Mouse (Mus musculus) liver, embryonic 12.5 days (tissue): ENCODE measurements around the gene Klk5. TPM values are rescaled to one million over a fixed set of nuclear protein-coding genes. Genes with fewer than 3 reads are reported as not detected.

ENCODE experiments used
- ATAC-seq: fragments of 200-750 bp; cut with Nextera tagmentation; 2 replicates; pipeline ENCODE4 v1.8.0; 2017; ENCODE audit warnings: moderate number of reproducible peaks, mild to moderate bottlenecking, moderate library complexity
- H3K27ac ChIP-seq: fragments of 300-500 bp; sonication (generic); 2 replicates; pipeline ENCODE4 v1.5.1; 2016; ENCODE audit warnings: mild to moderate bottlenecking
- H3K27me3 ChIP-seq: fragments of 300-500 bp; sonication (generic); replicated peaks from 2 replicates; pipeline ENCODE4 v1.6.1; 2016; ENCODE audit warnings: mild to moderate bottlenecking, moderate library complexity
- H3K36me3 ChIP-seq: fragments of 300-500 bp; sonication (generic); 2 replicates; pipeline ENCODE4 v1.6.1; 2016; ENCODE audit warnings: mild to moderate bottlenecking, moderate library complexity
- H3K4me1 ChIP-seq: fragments of 300-500 bp; sonication (generic); 2 replicates; pipeline ENCODE4 v1.6.1; 2016
- H3K4me2 ChIP-seq: fragments of 300-500 bp; sonication (generic); 2 replicates; pipeline ENCODE4 v1.6.1; 2016; ENCODE audit warnings: mild to moderate bottlenecking, moderate library complexity
- H3K4me3 ChIP-seq: fragments of 300-500 bp; sonication (generic); 2 replicates; pipeline ENCODE4 v1.5.1; 2016; ENCODE audit warnings: mild to moderate bottlenecking, moderate library complexity
- H3K9ac ChIP-seq: fragments of 300-500 bp; sonication (generic); 2 replicates; pipeline ENCODE4 v1.6.1; 2016; ENCODE audit warnings: mild to moderate bottlenecking, moderate library complexity
- H3K9me3 ChIP-seq: fragments of 300-500 bp; sonication (generic); replicated peaks from 2 replicates; pipeline ENCODE4 v1.6.1; 2016; ENCODE audit warnings: mild to moderate bottlenecking, moderate library complexity
- WGBS: fragments of 180-500 bp; shearing (Covaris S2); methylation state at CpG from one replicate; pipeline ENCODE4 v1.1.7; 2016; ENCODE audit not compliant: insufficient replicate concordance; 5-methylcytosine and 5-hydroxymethylcytosine counted together
- polyA plus RNA-seq: library from polyadenylated mRNA; unstranded; fragments of >200 nt; fragmentation: Nextera tagmentation; extraction: Ambion mirVana; gene quantifications from 2 replicates; pipeline ENCODE4 v1.2.1, GENCODE M21; 2016

The Klk5 gene
- polyA plus RNA-seq, 1 experiment from 2014 or later: not detected

DNA sequence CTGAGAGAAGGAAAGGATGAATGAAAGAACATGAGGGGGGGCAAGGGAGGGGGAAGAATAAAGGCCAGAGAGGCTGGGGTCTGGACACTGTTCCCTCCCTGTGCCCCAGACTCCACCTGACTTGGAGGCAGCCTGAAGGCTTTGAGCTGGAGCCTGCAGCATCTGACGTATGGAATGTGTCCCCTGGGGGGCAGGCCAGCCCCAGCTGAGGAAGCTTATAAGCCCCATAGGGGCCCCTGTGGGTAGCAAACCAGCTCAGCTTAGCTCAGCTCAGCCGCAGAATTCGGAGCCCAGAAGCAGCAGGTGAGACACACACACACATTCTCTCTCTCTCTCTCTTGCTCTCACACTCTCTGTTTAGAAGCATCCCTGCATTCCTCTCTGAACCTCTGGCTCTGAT is 39.1 kb downstream of the Klk5 start, which contains the start of gene Klk4:
TSS of gene Klk4 (plus strand) at position 249 of the 400 bp plus-strand sequence.
- H3K27ac ChIP-seq: no peak within 1 kb of the TSS
- H3K4me3 ChIP-seq: no peak within 1 kb of the TSS
- 22% methylated on average over 3 of the region's 3 CpGs for WGBS
- ATAC-seq: no peak
- no peak within 1 kb of the TSS for H3K4me2 ChIP-seq
- no peaks in the 10 kb centered on the region for H3K4me1 ChIP-seq
- H3K27me3 ChIP-seq: peaks cover 7% of the 10 kb centered on the region
- no peaks in the 10 kb centered on the region for H3K36me3 ChIP-seq
- H3K9me3 ChIP-seq: no peaks in the 10 kb centered on the region
- no peak within 1 kb of the TSS for H3K9ac ChIP-seq

DNA sequence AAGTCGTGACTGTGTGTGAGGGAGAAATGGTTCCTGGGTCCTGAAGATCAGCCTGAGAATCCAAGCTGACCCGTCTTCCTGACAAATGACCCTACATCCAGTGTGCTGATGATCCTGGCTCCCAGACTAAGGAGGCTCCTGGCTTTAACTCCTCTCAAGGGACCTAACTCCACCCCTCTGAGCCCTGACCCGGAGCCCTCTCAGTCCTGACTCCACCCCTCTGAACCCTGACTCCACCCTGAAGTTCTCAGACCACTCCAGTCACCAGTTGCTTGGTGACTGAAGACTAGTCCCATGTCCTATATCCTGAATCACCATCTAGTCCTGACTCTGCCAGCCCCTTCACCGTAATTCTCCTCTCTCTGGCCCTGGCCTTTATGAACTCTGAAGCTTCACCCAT is 40.6 kb downstream of the Klk5 start:
- WGBS: 19% methylated on average over 4 of the region's 4 CpGs
- no peak for ATAC-seq
- no peaks in the 10 kb centered on the region for H3K9me3 ChIP-seq
- H3K9ac ChIP-seq: no peak overlapping the region
- H3K4me3 ChIP-seq: no peak overlapping the region
- no peaks in the 10 kb centered on the region for H3K4me1 ChIP-seq
- H3K36me3 ChIP-seq: no peaks in the 10 kb centered on the region
- H3K27ac ChIP-seq: no peak overlapping the region
- no peak overlapping the region for H3K4me2 ChIP-seq
- H3K27me3 ChIP-seq: peaks cover 7% of the 10 kb centered on the region

DNA sequence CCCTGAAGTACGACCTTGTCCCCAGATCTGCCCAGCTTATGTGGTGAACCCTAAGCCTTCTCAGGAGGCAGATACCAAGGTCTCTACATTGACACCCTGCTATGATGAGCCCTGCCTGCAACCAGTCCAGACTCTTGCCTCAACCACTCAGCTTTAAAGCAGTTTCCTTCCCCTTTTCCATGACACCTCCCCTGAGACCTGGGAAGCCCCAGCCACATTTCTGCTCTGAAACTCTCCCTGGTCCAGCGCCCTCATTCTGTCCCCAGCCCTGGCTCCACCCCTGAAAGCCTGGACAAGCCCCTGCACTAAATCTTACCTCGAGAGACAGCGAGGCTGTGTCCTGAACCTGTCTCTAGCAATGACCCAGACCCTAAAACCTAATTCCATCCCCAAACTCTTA is 41.0 kb downstream of the Klk5 start:
- Histone ChIP-seq H3K9me3 (no peaks in the 10 kb centered on the region), H3K36me3 (no peaks in the 10 kb centered on the region), H3K4me1 (no peaks in the 10 kb centered on the region), H3K4me2 (no peak overlapping the region), H3K27ac (no peak overlapping the region), H3K9ac (no peak overlapping the region), H3K4me3 (no peak overlapping the region), H3K27me3 (peaks cover 7% of the 10 kb centered on the region)
- no peak for ATAC-seq
- WGBS: 21% methylated on average over 4 of the region's 4 CpGs

DNA sequence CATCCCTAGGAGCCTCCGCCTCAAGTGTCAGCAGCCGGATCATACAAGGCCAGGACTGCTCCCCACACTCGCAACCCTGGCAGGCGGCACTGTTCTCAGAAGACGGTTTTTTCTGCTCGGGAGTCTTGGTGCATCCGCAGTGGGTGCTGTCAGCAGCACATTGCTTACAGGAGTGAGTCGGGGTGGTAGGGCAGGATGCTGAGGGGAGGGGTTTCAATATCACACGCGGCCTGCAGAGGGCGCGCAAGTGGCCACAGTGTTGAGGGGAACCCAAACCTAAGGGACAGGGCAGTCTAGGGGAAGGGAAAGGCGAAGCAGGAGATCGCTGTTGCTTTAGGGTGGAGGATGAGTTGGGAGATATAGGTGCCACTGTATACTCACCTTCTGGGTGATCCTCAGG is 41.8 kb downstream of the Klk5 start:
- H3K4me2 ChIP-seq: no peak overlapping the region
- no peaks in the 10 kb centered on the region for H3K4me1 ChIP-seq
- no peaks in the 10 kb centered on the region for H3K36me3 ChIP-seq
- 11% methylated on average over 14 of the region's 14 CpGs for whole genome bisulfite sequencing
- ATAC-seq: no peak
- H3K27me3 ChIP-seq: peaks cover 7% of the 10 kb centered on the region
- no peaks in the 10 kb centered on the region for H3K9me3 ChIP-seq
- H3K9ac ChIP-seq: no peak overlapping the region
- H3K4me3 ChIP-seq: no peak overlapping the region
- no peak overlapping the region for H3K27ac ChIP-seq

DNA sequence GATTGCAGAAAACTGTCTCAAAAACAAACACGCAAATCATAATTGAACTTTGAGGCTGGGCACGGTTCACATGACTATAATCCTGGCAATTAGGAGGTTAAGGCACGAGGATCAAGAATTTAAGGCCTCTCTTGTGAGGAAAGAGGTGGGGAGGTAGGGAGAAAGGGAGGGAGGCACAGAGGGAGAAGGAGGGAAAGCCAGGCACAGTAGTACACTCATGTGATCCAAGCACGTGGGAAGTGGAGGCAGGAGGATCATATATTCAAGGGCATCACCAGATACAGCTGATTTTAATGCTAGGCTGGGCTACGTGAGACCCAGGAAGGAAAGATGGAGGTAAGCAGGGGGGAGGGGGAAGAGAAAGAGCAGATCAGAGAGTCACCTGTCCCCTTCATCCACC is 49.6 kb downstream of the Klk5 start:
- ATAC-seq: no peak
- Histone ChIP-seq H3K4me3 (no peak overlapping the region), H3K27ac (no peak overlapping the region), H3K36me3 (no peaks in the 10 kb centered on the region), H3K9me3 (no peaks in the 10 kb centered on the region), H3K4me2 (no peak overlapping the region), H3K27me3 (no peaks in the 10 kb centered on the region), H3K4me1 (no peaks in the 10 kb centered on the region), H3K9ac (no peak overlapping the region)
- 46% methylated on average over 5 of the region's 5 CpGs for WGBS

DNA sequence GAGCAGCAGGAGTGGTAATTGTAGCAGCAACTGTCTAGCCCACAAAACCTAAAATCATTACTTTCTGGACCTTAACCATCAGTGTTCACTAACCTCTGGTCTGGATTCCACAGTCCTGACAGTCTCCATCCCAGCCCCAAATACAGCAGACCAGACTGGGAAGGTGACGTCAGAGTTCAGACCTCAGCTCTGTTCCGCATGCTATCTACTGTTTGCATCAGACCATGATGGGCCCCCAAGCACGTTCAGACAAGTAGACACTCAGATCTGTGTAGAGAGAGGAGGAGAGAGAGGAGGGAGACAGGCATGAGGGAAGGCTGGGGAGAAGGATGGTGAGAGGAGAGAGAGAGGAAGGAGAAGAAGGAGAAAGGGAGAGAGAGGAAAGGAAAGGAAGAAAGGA is 50.0 kb downstream of the Klk5 start:
- Histone ChIP-seq H3K4me2 (no peak overlapping the region), H3K9me3 (no peaks in the 10 kb centered on the region), H3K27ac (no peak overlapping the region), H3K36me3 (no peaks in the 10 kb centered on the region), H3K4me1 (no peaks in the 10 kb centered on the region), H3K4me3 (no peak overlapping the region), H3K9ac (no peak overlapping the region), H3K27me3 (no peaks in the 10 kb centered on the region)
- ATAC-seq: no peak
- WGBS: 44% methylated on average over 3 of the region's 3 CpGs

DNA sequence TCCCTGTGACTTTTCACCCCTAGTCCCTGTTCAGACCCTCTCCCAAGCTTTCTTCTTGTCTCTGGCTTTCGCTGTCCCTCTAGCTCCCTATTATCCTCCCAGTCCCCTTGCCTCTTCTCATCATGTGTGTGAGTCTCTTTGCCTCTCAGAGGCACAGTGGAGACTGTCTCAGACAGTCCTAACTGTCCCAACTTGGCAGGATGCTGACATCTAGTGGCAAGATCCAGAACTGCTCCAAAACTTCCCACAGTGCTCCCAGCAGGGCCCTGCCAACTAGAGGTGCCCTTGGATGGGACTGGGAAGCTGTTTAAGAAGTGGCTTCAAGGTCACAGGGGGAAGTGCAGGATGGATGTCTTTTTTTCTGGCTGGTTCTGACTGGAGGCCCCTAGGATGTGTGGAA is 53.1 kb downstream of the Klk5 start:
- H3K4me3 ChIP-seq: no peak overlapping the region
- H3K36me3 ChIP-seq: no peaks in the 10 kb centered on the region
- H3K4me1 ChIP-seq: no peaks in the 10 kb centered on the region
- H3K9ac ChIP-seq: no peak overlapping the region
- no peak overlapping the region for H3K27ac ChIP-seq
- no peaks in the 10 kb centered on the region for H3K27me3 ChIP-seq
- ATAC-seq: peak; percentile 42; the same call in 1 of the 2 replicates
- WGBS: 13% methylated on average over 1 of the region's 1 CpGs
- no peak overlapping the region for H3K4me2 ChIP-seq
- no peaks in the 10 kb centered on the region for H3K9me3 ChIP-seq

Other genes with a start within 250 kb of the Klk5 start
- not detected in 2 replicates for gene Zfp819, start 234.8 kb upstream of the Klk5 start, polyA plus RNA-seq
- not detected in 2 replicates for gene Ceacam18, start 207.3 kb upstream of the Klk5 start, polyA plus RNA-seq
- 0.79 and 1.6 TPM in 2 replicates for gene Siglece, start 181.8 kb upstream of the Klk5 start, polyA plus RNA-seq
- gene Ctu1, start 170.0 kb upstream of the Klk5 start, polyA plus RNA-seq: 5.9 and 8.0 TPM in 2 replicates
- gene Klk14, start 151.6 kb upstream of the Klk5 start, polyA plus RNA-seq: not detected in 2 replicates
- gene Klk13, start 129.4 kb upstream of the Klk5 start, polyA plus RNA-seq: 0.10 and 0.27 TPM in 2 replicates
- not detected in 2 replicates for gene Klk12, start 73.1 kb upstream of the Klk5 start, polyA plus RNA-seq
- not detected in 2 replicates for gene Klk11, start 67.4 kb upstream of the Klk5 start, polyA plus RNA-seq
- not detected in 2 replicates for gene Klk10, start 60.9 kb upstream of the Klk5 start, polyA plus RNA-seq
- not detected in 2 replicates for gene Klk9, start 50.1 kb upstream of the Klk5 start, polyA plus RNA-seq
- 16.0 and 17.3 TPM in 2 replicates for gene Klk8, start 44.4 kb upstream of the Klk5 start, polyA plus RNA-seq
- not detected in 2 replicates for gene Klk7, start 30.7 kb upstream of the Klk5 start, polyA plus RNA-seq
- gene Klk6, start 17.5 kb upstream of the Klk5 start, polyA plus RNA-seq: not detected in 2 replicates
- not detected in 2 replicates for gene Klk4, start 39.2 kb downstream of the Klk5 start, polyA plus RNA-seq
- not detected in 2 replicates for gene Klk15, start 91.8 kb downstream of the Klk5 start, polyA plus RNA-seq
- gene Klk1b8, start 108.7 kb downstream of the Klk5 start, polyA plus RNA-seq: not detected in 2 replicates
- gene Klk1b1, start 124.8 kb downstream of the Klk5 start, polyA plus RNA-seq: not detected in 2 replicates
- gene Klk1b9, start 134.1 kb downstream of the Klk5 start, polyA plus RNA-seq: not detected in 2 replicates
- gene Klk1b11, start 153.9 kb downstream of the Klk5 start, polyA plus RNA-seq: not detected in 2 replicates
- not detected in 2 replicates for gene Klk1b26, start 170.2 kb downstream of the Klk5 start, polyA plus RNA-seq
- gene Klk1b27, start 210.3 kb downstream of the Klk5 start, polyA plus RNA-seq: not detected in 2 replicates